Mouse (Mus musculus): ENCODE data around the gene Kctd3. TPM values are rescaled to one million over a fixed set of nuclear protein-coding genes. Genes with fewer than 3 reads are reported as not detected.

Kctd3 gene
- polyA plus RNA-seq, 1 experiment = 87.2 TPM

- no peak overlapping the region for H3K4me3 ChIP-seq (ENCODE audit: insufficient read depth, low read length)
- no peak for TF ChIP-seq POLR2A (IDR thresholded peaks at IDR 0.05; ENCODE audit: extremely low read depth, insufficient read depth, low read length)
- TF ChIP-seq CTCF (IDR thresholded peaks at IDR 0.05; ENCODE audit: extremely low read depth, insufficient read depth, low read length) = no peak
- H3K4me1 ChIP-seq (ENCODE audit: control insufficient read depth, insufficient read depth, low read length) = no peaks in the 10 kb centered on the region
- no peak overlapping the region for H3K27ac ChIP-seq (ENCODE audit: insufficient read depth, low read length)
These were observed 5.9 kb upstream of the Kctd3 start for GRCm38 (mm10) chr1:189013587-189013921.

DNA sequence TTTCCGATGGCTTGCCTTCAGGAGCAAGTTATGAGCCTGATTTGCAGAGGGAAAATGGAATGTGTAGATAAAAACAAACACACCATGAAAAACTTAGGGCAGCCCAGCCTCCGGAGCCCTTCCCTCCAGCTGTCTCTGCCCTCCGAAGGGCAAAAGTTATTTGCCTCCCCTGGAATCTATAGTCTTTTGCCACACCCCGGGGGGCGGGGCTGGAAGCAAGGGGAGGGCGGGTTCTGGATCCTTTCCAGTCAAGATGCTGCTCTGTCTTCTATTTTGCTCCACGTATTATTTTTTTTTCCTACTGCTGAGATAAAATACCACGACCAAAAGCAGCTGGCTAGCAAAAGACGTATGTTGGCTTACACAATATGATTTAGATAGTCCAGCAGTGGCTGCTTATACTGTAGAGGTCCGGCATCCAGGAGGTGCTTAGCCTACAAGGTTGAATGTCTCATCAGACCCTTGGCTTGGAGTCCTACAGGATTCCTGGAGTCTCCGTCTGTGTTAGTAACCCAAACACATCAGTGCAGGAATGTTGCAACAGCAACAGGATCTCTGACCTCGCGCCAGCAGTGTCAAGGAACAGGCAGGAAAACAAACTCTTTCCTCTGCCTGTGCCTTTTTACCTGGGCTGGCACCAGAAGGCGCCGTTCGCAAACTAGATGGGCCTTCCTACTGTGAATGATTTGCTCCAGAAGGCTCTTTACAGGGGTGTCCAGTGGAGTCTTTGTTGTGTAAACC is 5.4 kb upstream of the Kctd3 start:
- H3K27ac ChIP-seq (ENCODE audit: insufficient read depth, low read length) = no peak overlapping the region
- no peaks in the 10 kb centered on the region for H3K4me1 ChIP-seq (ENCODE audit: control insufficient read depth, insufficient read depth, low read length)
- H3K4me3 ChIP-seq (ENCODE audit: insufficient read depth, low read length) = no peak overlapping the region
- TF ChIP-seq POLR2A (IDR thresholded peaks at IDR 0.05; ENCODE audit: extremely low read depth, insufficient read depth, low read length) = no peak
- TF ChIP-seq CTCF (IDR thresholded peaks at IDR 0.05; ENCODE audit: extremely low read depth, insufficient read depth, low read length) = no peak

- no peak overlapping the region for H3K27ac ChIP-seq (ENCODE audit: insufficient read depth, low read length)
- H3K4me3 ChIP-seq (ENCODE audit: insufficient read depth, low read length) = no peak overlapping the region
- TF ChIP-seq POLR2A (IDR thresholded peaks at IDR 0.05; ENCODE audit: extremely low read depth, insufficient read depth, low read length) = no peak
- TF ChIP-seq CTCF (IDR thresholded peaks at IDR 0.05; ENCODE audit: extremely low read depth, insufficient read depth, low read length) = no peak
- peaks cover 2% of the 10 kb centered on the region; the same call in 1 of the 2 replicates for H3K4me1 ChIP-seq (ENCODE audit: control insufficient read depth, insufficient read depth, low read length)
These were observed 3.0 kb upstream of the Kctd3 start for GRCm38 (mm10) chr1:189010671-189011070.

DNA sequence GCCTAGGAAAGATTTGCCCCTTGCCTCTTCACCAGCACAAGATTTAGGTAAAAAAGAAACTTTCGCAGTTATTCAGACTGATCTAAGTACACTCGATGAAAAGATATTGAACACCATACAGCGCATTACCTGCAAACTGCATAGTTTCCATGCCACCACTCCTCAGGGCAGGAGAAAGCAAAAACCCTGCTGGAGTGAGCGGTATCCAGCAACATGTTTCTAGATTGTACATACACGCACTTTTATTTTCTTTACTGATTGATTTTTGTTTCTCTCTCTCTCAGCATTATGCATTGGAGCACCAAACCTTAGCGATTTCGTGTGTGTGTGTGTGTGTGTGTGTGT is 311 bp upstream of the Kctd3 start:
- no peak for TF ChIP-seq POLR2A (IDR thresholded peaks at IDR 0.05; ENCODE audit: extremely low read depth, insufficient read depth, low read length)
- TF ChIP-seq CTCF (IDR thresholded peaks at IDR 0.05; ENCODE audit: extremely low read depth, insufficient read depth, low read length) = no peak
- Histone ChIP-seq H3K27ac (ENCODE audit: insufficient read depth, low read length) (no peak overlapping the region), H3K4me3 (ENCODE audit: insufficient read depth, low read length) (peak overlapping the region; percentile 87), H3K4me1 (ENCODE audit: control insufficient read depth, insufficient read depth, low read length) (peaks cover 11% of the 10 kb centered on the region)

DNA sequence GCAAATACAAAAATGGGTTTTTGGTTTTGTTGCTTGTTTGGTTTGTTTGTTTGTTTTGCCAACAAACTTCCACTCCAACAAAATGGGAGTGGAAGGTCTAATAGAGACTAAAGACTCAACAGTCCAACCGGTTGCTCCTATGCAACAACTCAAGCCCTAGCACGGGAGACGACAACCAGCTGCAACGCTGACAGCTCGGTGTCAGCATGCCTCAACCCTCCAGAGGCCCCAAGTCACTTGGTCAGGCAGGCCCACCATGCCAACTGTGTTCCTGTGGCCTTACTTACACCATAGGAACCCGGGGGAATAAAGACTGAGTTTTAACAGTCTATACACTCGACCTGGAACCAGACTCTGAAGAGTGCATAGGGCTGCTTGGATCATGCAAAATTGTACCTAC is 815 bp downstream of the Kctd3 start:
- Histone ChIP-seq H3K4me3 (ENCODE audit: insufficient read depth, low read length) (peak overlapping the region; percentile 87), H3K4me1 (ENCODE audit: control insufficient read depth, insufficient read depth, low read length) (peaks cover 11% of the 10 kb centered on the region), H3K27ac (ENCODE audit: insufficient read depth, low read length) (no peak overlapping the region)
- TF ChIP-seq CTCF (IDR thresholded peaks at IDR 0.05; ENCODE audit: extremely low read depth, insufficient read depth, low read length) = no peak
- TF ChIP-seq POLR2A (IDR thresholded peaks at IDR 0.05; ENCODE audit: extremely low read depth, insufficient read depth, low read length) = no peak

DNA sequence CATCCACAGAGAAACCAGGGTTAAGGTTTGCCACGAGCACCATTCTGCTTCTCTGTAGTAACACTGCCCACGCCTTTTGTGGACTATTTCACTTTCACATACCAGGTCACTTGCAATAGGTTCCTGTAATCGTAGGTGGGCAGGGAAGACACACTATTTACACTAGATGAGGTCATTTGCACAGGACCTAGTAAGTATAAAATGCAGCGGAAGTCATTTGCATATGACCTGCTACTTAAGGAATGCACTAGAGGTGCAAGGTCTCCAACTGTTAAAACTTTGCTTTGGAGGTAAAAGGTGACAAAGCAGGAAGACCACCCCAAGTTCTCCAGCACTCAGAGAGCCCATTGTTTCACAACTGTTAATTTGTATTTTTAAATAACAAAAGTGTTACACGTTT is 1.4 kb downstream of the Kctd3 start:
- Histone ChIP-seq H3K4me1 (ENCODE audit: control insufficient read depth, insufficient read depth, low read length) (peaks cover 11% of the 10 kb centered on the region), H3K4me3 (ENCODE audit: insufficient read depth, low read length) (peak overlapping the region; percentile 12; the same call in 1 of the 2 replicates), H3K27ac (ENCODE audit: insufficient read depth, low read length) (no peak overlapping the region)
- TF ChIP-seq POLR2A (IDR thresholded peaks at IDR 0.05; ENCODE audit: extremely low read depth, insufficient read depth, low read length) (no peak), CTCF (IDR thresholded peaks at IDR 0.05; ENCODE audit: extremely low read depth, insufficient read depth, low read length) (no peak)

DNA sequence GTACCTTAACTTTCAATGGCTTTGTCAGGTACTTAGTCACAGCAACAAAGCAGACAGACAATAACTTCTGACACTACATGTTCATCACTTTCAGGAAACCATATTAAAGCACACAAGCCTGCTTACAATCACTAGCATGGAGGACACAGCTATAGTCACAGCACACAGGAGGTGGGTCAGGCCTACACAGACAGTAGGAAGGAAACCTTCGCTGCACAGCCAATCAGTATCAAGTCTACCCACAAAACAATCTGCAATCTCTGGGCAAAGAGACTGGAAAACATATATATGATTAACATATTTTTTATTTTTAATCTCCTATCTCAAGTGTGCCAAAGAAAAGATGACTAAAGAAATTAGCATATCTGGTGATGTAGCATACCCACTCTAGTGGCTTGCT is 2.9 kb downstream of the Kctd3 start:
- Histone ChIP-seq H3K4me3 (ENCODE audit: insufficient read depth, low read length) (no peak overlapping the region), H3K27ac (ENCODE audit: insufficient read depth, low read length) (no peak overlapping the region), H3K4me1 (ENCODE audit: control insufficient read depth, insufficient read depth, low read length) (peaks cover 11% of the 10 kb centered on the region)
- TF ChIP-seq CTCF (IDR thresholded peaks at IDR 0.05; ENCODE audit: extremely low read depth, insufficient read depth, low read length) (no peak), POLR2A (IDR thresholded peaks at IDR 0.05; ENCODE audit: extremely low read depth, insufficient read depth, low read length) (no peak)

GRCm38 (mm10) chr1:189001815-189002214 is 5.8 kb downstream of the Kctd3 start:
- Histone ChIP-seq H3K27ac (ENCODE audit: insufficient read depth, low read length) (no peak overlapping the region), H3K4me3 (ENCODE audit: insufficient read depth, low read length) (no peak overlapping the region), H3K4me1 (ENCODE audit: control insufficient read depth, insufficient read depth, low read length) (peaks cover 11% of the 10 kb centered on the region)
- TF ChIP-seq CTCF (IDR thresholded peaks at IDR 0.05; ENCODE audit: extremely low read depth, insufficient read depth, low read length) = no peak
- TF ChIP-seq POLR2A (IDR thresholded peaks at IDR 0.05; ENCODE audit: extremely low read depth, insufficient read depth, low read length) = no peak

- H3K4me1 ChIP-seq (ENCODE audit: control insufficient read depth, insufficient read depth, low read length) = peaks cover 6% of the 10 kb centered on the region
- H3K4me3 ChIP-seq (ENCODE audit: insufficient read depth, low read length) = no peak overlapping the region
- no peak for TF ChIP-seq CTCF (IDR thresholded peaks at IDR 0.05; ENCODE audit: extremely low read depth, insufficient read depth, low read length)
- TF ChIP-seq POLR2A (IDR thresholded peaks at IDR 0.05; ENCODE audit: extremely low read depth, insufficient read depth, low read length) = no peak
- H3K27ac ChIP-seq (ENCODE audit: insufficient read depth, low read length) = no peak overlapping the region
These were observed 7.7 kb downstream of the Kctd3 start for GRCm38 (mm10) chr1:188999981-189000380.

DNA sequence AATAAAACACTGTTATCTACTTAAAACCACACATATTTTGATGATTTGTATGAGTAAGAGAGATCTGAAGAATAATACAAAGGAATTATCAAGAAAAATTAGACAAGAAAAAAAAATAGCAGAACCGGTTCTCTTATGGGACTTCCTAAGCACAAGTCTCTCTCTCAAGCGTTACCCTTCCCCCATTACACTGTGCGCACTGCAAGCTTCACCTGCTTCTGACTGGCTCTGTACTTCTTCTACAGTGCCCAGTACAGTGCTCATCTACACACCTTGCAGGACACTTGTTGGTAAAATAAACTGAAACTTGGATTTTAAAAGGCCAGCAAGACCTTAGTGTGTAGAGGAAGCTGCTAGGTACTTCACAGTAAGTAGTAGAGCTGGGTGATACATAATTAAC is 9.7 kb downstream of the Kctd3 start:
- H3K4me3 ChIP-seq (ENCODE audit: insufficient read depth, low read length) = no peak overlapping the region
- H3K27ac ChIP-seq (ENCODE audit: insufficient read depth, low read length) = no peak overlapping the region
- no peaks in the 10 kb centered on the region for H3K4me1 ChIP-seq (ENCODE audit: control insufficient read depth, insufficient read depth, low read length)
- TF ChIP-seq CTCF (IDR thresholded peaks at IDR 0.05; ENCODE audit: extremely low read depth, insufficient read depth, low read length) = no peak
- no peak for TF ChIP-seq POLR2A (IDR thresholded peaks at IDR 0.05; ENCODE audit: extremely low read depth, insufficient read depth, low read length)
